Mouse (Mus musculus) MEL (cell line): Measurements from ENCODE around the gene Rab14. TPM values are rescaled to one million over a fixed set of nuclear protein-coding genes. Genes with fewer than 3 reads are reported as not detected.

ENCODE experiments used
- DNase-seq: peaks from one replicate; pipeline ENCODE4 v3.0.0; 2011; ENCODE audit warnings: low read depth, low spot score
- H3K27ac ChIP-seq: 2 replicates; pipeline ENCODE4 v1.5.1; 2012; ENCODE audit warnings: low read depth, mild to moderate bottlenecking, control low read depth, low read length, moderate library complexity; ENCODE audit not compliant: control insufficient read depth
- H3K27me3 ChIP-seq, 2 experiments: fragments of 150-350 bp in 1 of 2; sonication (generic) in 1 of 2; 2 replicates each; pipeline ENCODE4 v1.6.1; 2012; ENCODE audit warnings: low read length in 2 of 2, mild to moderate bottlenecking in 2 of 2, improper control_type of control experiment in 1 of 2, moderate library complexity in 1 of 2; ENCODE audit not compliant: insufficient read depth in 2 of 2, control insufficient read depth in 1 of 2
- H3K36me3 ChIP-seq, 2 experiments: 2 replicates each; pipeline ENCODE4 v1.6.1; 2012 to 2014; ENCODE audit warnings: low read length in 2 of 2, improper control_type of control experiment in 1 of 2, inconsistent platforms in 1 of 2, mild to moderate bottlenecking in 1 of 2; ENCODE audit not compliant: insufficient read depth in 2 of 2, control insufficient read depth in 1 of 2
- H3K4me1 ChIP-seq, 2 experiments: fragments of 150-350 bp in 1 of 2; sonication (generic) in 1 of 2; 2 replicates each; pipeline ENCODE4 v1.6.1; 2012; ENCODE audit warnings: low read length in 2 of 2, improper control_type of control experiment in 1 of 2, mild to moderate bottlenecking in 1 of 2; ENCODE audit not compliant: insufficient read depth in 2 of 2, control insufficient read depth in 1 of 2
- H3K4me3 ChIP-seq, 2 experiments: fragments of 150-350 bp in 1 of 2; sonication (generic) in 1 of 2; 2 replicates each; pipeline ENCODE4 v1.5.1; 2012; ENCODE audit warnings: low read depth in 2 of 2, low read length in 2 of 2, mild to moderate bottlenecking in 2 of 2, moderate library complexity in 2 of 2, control low read depth in 1 of 2, improper control_type of control experiment in 1 of 2; ENCODE audit not compliant: control insufficient read depth in 1 of 2, insufficient read depth in 1 of 2
- H3K79me2 ChIP-seq: 2 replicates; pipeline ENCODE4 v1.6.1; 2012; ENCODE audit warnings: mild to moderate bottlenecking, low read length, moderate library complexity; ENCODE audit not compliant: control insufficient read depth, poor library complexity, insufficient read depth
- H3K9ac ChIP-seq: 2 replicates; pipeline ENCODE4 v1.6.1; 2012; ENCODE audit warnings: low read depth, mild to moderate bottlenecking, control low read depth, low read length, moderate library complexity; ENCODE audit not compliant: control insufficient read depth, poor library complexity, severe bottlenecking
- H3K9me3 ChIP-seq: fragments of 150-350 bp; sonication (generic); replicated peaks from 2 replicates; pipeline ENCODE4 v1.6.1; 2012; ENCODE audit warnings: mild to moderate bottlenecking, low read length, improper control_type of control experiment, moderate library complexity; ENCODE audit not compliant: insufficient read depth
- CTCF ChIP-seq, 3 experiments: IDR thresholded peaks in 2 of 3; conservative IDR thresholded peaks in 1 of 3; 2 replicates each; pipeline ENCODE4 v1.5.1; 2011 to 2012; ENCODE audit warnings: low read length in 3 of 3, low read depth in 2 of 3, mild to moderate bottlenecking in 2 of 3, improper control_type of control experiment in 1 of 3, inconsistent platforms in 1 of 3, mixed read lengths in 1 of 3, moderate library complexity in 1 of 3; ENCODE audit not compliant: control insufficient read depth in 1 of 3, insufficient read depth in 1 of 3, poor library complexity in 1 of 3, severe bottlenecking in 1 of 3
- E2F4 ChIP-seq: IDR thresholded peaks from 2 replicates; pipeline ENCODE4 v1.6.1; 2011; ENCODE audit warnings: low read depth, low read length, improper control_type of control experiment, borderline replicate concordance
- GABPA ChIP-seq: IDR thresholded peaks from 2 replicates; pipeline ENCODE4 v1.6.1; 2012; ENCODE audit warnings: low read depth, mild to moderate bottlenecking, inconsistent platforms, low read length, improper control_type of control experiment, moderate library complexity
- HCFC1 ChIP-seq: IDR thresholded peaks from 2 replicates; pipeline ENCODE4 v1.6.1; 2012; ENCODE audit warnings: low read depth, mild to moderate bottlenecking, inconsistent platforms, low read length, improper control_type of control experiment, moderate library complexity
- JUND ChIP-seq: IDR thresholded peaks from 2 replicates; pipeline ENCODE4 v1.6.1; 2011; ENCODE audit warnings: low read depth, mild to moderate bottlenecking, improper control_type of control experiment, low read length
- KAT2A ChIP-seq: conservative IDR thresholded peaks from 2 replicates; pipeline ENCODE4 v1.6.1; 2012; ENCODE audit warnings: low read depth, low read length, improper control_type of control experiment, inconsistent platforms
- MAX ChIP-seq: IDR thresholded peaks from 2 replicates; pipeline ENCODE4 v1.6.1; 2011; ENCODE audit warnings: low read length, improper control_type of control experiment
- MAZ ChIP-seq: IDR thresholded peaks from 2 replicates; pipeline ENCODE4 v1.6.1; 2012; ENCODE audit warnings: low read depth, mild to moderate bottlenecking, inconsistent platforms, low read length, improper control_type of control experiment
- MEF2A ChIP-seq: IDR thresholded peaks from 2 replicates; pipeline ENCODE4 v1.6.1; 2014; ENCODE audit warnings: low read depth, mild to moderate bottlenecking, inconsistent platforms, low read length, improper control_type of control experiment; ENCODE audit not compliant: poor library complexity, insufficient replicate concordance, severe bottlenecking; ENCODE audit errors: extremely low read depth
- MXI1 ChIP-seq: IDR thresholded peaks from 2 replicates; pipeline ENCODE4 v1.6.1; 2011; ENCODE audit warnings: mild to moderate bottlenecking, low read depth, low read length, improper control_type of control experiment
- NELFE ChIP-seq: IDR thresholded peaks from 2 replicates; pipeline ENCODE4 v1.6.1; 2011; ENCODE audit warnings: low read depth, low read length, improper control_type of control experiment
- NRF1 ChIP-seq: IDR thresholded peaks from 2 replicates; pipeline ENCODE4 v1.6.1; 2014; ENCODE audit warnings: low read depth, mild to moderate bottlenecking, inconsistent platforms, low read length, improper control_type of control experiment, moderate library complexity; ENCODE audit not compliant: poor library complexity, insufficient read depth, severe bottlenecking
- POLR2A ChIP-seq, 2 experiments: IDR thresholded peaks; 2 replicates each; pipeline ENCODE4 v1.6.1; 2011 to 2012; ENCODE audit warnings: low read length in 2 of 2, mild to moderate bottlenecking in 2 of 2, control low read depth in 1 of 2, improper control_type of control experiment in 1 of 2, low read depth in 1 of 2, moderate library complexity in 1 of 2; ENCODE audit not compliant: control insufficient read depth in 1 of 2, insufficient read depth in 1 of 2, poor library complexity in 1 of 2
- POLR2AphosphoS5 ChIP-seq: IDR thresholded peaks from 2 replicates; pipeline ENCODE4 v1.6.1; 2012; ENCODE audit warnings: low read depth, borderline replicate concordance, mild to moderate bottlenecking, inconsistent platforms, low read length, moderate library complexity, mixed read lengths
- SIN3A ChIP-seq: IDR thresholded peaks from 2 replicates; pipeline ENCODE4 v1.6.1; 2012; ENCODE audit warnings: low read length, improper control_type of control experiment, inconsistent platforms
- TBP ChIP-seq: IDR thresholded peaks from 2 replicates; pipeline ENCODE4 v1.8.0; 2011; ENCODE audit warnings: low read depth, low read length, improper control_type of control experiment
- UBTF ChIP-seq: IDR thresholded peaks from 2 replicates; pipeline ENCODE4 v1.6.1; 2012; ENCODE audit warnings: low read depth, mild to moderate bottlenecking, inconsistent platforms, low read length, improper control_type of control experiment, moderate library complexity, borderline replicate concordance; ENCODE audit not compliant: insufficient read depth
- USF1 ChIP-seq: IDR thresholded peaks from 2 replicates; pipeline ENCODE4 v1.6.1; 2014; ENCODE audit warnings: low read depth, mild to moderate bottlenecking, inconsistent platforms, low read length, improper control_type of control experiment, moderate library complexity
- USF2 ChIP-seq, 2 experiments: IDR thresholded peaks; 2 replicates each; pipeline ENCODE4 v1.6.1; 2011 to 2012; ENCODE audit warnings: improper control_type of control experiment in 2 of 2, low read length in 2 of 2, borderline replicate concordance in 1 of 2, inconsistent platforms in 1 of 2, low read depth in 1 of 2, mild to moderate bottlenecking in 1 of 2; ENCODE audit not compliant: insufficient read depth in 1 of 2
- ZKSCAN1 ChIP-seq: IDR thresholded peaks from 2 replicates; pipeline ENCODE4 v1.6.1; 2012; ENCODE audit warnings: low read depth, mild to moderate bottlenecking, inconsistent platforms, low read length, improper control_type of control experiment, moderate library complexity
- ZNF384 ChIP-seq: IDR thresholded peaks from 2 replicates; pipeline ENCODE4 v1.6.1; 2012; ENCODE audit warnings: low read depth, mild to moderate bottlenecking, inconsistent platforms, low read length, improper control_type of control experiment
- polyA plus RNA-seq, 2 experiments: library from polyadenylated mRNA; stranded (reverse) in 1 of 2; unstranded in 1 of 2; fragments of >175 nt in 1 of 2; fragments of >200 nt in 1 of 2; gene quantifications; 2 replicates each; pipeline versions ENCODE4 v1.2.1 to v1.2.4; 2012; ENCODE audit warnings: low replicate concordance in 2 of 2, low read depth in 1 of 2; ENCODE audit not compliant: insufficient read length in 2 of 2, insufficient read depth in 1 of 2, missing spikeins in 1 of 2
- total RNA-seq: library from RNA; depleted of rRNA; stranded (reverse); fragments of 300-350 nt; gene quantifications from 2 replicates; pipeline ENCODE4 v1.2.3, GENCODE M21; 2012

Gene Rab14
- total and polyA plus RNA-seq, 3 experiments, result 28.1 to 81.6 (median 78.1) TPM

DNA sequence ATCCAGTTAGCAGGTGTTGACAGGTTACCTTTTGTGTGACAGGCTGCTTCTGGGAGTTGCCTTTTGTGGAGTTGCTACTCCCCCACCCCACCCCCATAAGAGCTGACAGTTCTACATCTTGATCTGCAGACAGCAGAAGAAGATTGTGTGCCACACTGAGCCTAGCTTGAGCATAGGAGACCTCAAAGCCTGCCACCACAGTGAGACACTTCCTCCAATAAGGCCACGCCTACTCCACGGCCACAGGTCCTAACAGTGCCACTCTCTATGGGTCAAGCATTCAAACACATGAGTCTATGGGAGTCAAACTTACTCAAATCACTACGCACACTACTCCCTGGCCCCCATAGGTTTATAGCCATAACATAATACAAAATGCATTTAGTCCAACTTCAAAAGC is 17.8 kb upstream of the Rab14 start:
- no peak overlapping the region for H3K4me3 ChIP-seq
- no peak for DNase-seq
- no peak overlapping the region for H3K9ac ChIP-seq
- peaks cover 0 to 1% of the 10 kb centered on the region in 2 experiments; a peak in 1 of 4 replicates for H3K27me3 ChIP-seq
- peaks cover 0 to 13% of the 10 kb centered on the region in 2 experiments; a peak in 2 of 4 replicates for H3K4me1 ChIP-seq
- no peak for TF ChIP-seq JUND
- no peak for TF ChIP-seq GABPA
- TF ChIP-seq CTCF (IDR thresholded peaks at IDR 0.05 in 2 of 3, conservative IDR thresholded peaks at IDR 0.05 in 1 of 3; ENCODE audit: control insufficient read depth in 1 of 3, insufficient read depth in 1 of 3, low read depth in 2 of 3, low read length in 3 of 3, poor library complexity in 1 of 3, severe bottlenecking in 1 of 3), result no peak
- TF ChIP-seq UBTF, result no peak
- TF ChIP-seq ZNF384, result no peak
- no peak for TF ChIP-seq USF2 (IDR thresholded peaks at IDR 0.05; ENCODE audit: borderline replicate concordance in 1 of 2, insufficient read depth in 1 of 2, low read depth in 1 of 2, low read length in 2 of 2)
- TF ChIP-seq NELFE, result no peak
- TF ChIP-seq POLR2A (IDR thresholded peaks at IDR 0.05; ENCODE audit: control insufficient read depth in 1 of 2, insufficient read depth in 1 of 2, low read depth in 1 of 2, low read length in 2 of 2, poor library complexity in 1 of 2), result no peak
- no peak for TF ChIP-seq TBP
- TF ChIP-seq USF1, result no peak
- no peak for TF ChIP-seq MXI1
- no peak for TF ChIP-seq SIN3A
- TF ChIP-seq E2F4, result no peak
- TF ChIP-seq ZKSCAN1, result no peak
- no peak for TF ChIP-seq MEF2A
- TF ChIP-seq KAT2A, result no peak
- TF ChIP-seq NRF1, result no peak
- TF ChIP-seq HCFC1, result no peak
- TF ChIP-seq, all 39 proteins: peak for 0
- Histone ChIP-seq H3K9me3 (no peaks in the 10 kb centered on the region), H3K36me3 (no peaks in the 10 kb centered on the region), H3K79me2 (no peaks in the 10 kb centered on the region), H3K27ac (no peak overlapping the region)

DNA sequence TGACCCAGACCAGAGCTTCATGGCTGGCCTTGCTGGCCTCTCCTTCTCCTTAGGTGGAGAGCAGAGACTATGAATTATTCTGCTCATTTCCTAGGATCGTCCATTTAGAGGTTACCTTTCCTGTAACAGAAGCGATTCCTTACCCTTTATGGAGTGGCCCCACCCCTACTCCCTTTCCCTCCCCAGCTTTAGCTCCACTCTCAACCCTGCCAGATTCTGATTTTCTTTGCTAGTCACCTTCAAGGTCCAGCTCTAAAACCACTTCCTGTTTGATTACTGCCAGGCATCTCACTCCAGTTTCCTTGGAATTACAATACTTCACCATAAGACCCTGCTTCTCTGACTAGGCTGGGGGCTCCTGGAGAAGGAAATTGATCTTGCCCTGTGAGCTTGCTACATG is 15.8 kb upstream of the Rab14 start:
- Histone ChIP-seq H3K4me3 (no peak overlapping the region), H3K4me1 (peaks cover 2 to 21% of the 10 kb centered on the region in 2 experiments; a peak in 3 of 4 replicates), H3K27me3 (peaks cover 0 to under 1% of the 10 kb centered on the region in 2 experiments; a peak in 1 of 4 replicates), H3K79me2 (no peaks in the 10 kb centered on the region), H3K9me3 (no peaks in the 10 kb centered on the region)
- DNase-seq, result no peak
- TF ChIP-seq ZNF384 (no peak), MAX (no peak), CTCF (IDR thresholded peaks at IDR 0.05 in 2 of 3, conservative IDR thresholded peaks at IDR 0.05 in 1 of 3; ENCODE audit: control insufficient read depth in 1 of 3, insufficient read depth in 1 of 3, low read depth in 2 of 3, low read length in 3 of 3, poor library complexity in 1 of 3, severe bottlenecking in 1 of 3) (no peak), MAZ (no peak), POLR2A (IDR thresholded peaks at IDR 0.05; ENCODE audit: control insufficient read depth in 1 of 2, insufficient read depth in 1 of 2, low read depth in 1 of 2, low read length in 2 of 2, poor library complexity in 1 of 2) (no peak), ZKSCAN1 (no peak), NELFE (no peak), KAT2A (no peak), POLR2AphosphoS5 (no peak)
- TF ChIP-seq, all 39 proteins: peak for 0
- Histone ChIP-seq H3K27ac (no peak overlapping the region), H3K36me3 (peaks cover 0 to 5% of the 10 kb centered on the region in 2 experiments; a peak in 1 of 4 replicates), H3K9ac (no peak overlapping the region)
